Mouse (Mus musculus) myocyte (in vitro differentiated cells): Measurements from ENCODE around the gene Wwc1.

ENCODE experiments used
- CEBPB ChIP-seq: IDR thresholded peaks from 2 replicates; pipeline ENCODE4 v1.6.1; 2011; ENCODE audit warnings: mild to moderate bottlenecking, moderate library complexity; ENCODE audit not compliant: poor library complexity, insufficient read depth, severe bottlenecking
- E2F4 ChIP-seq: IDR thresholded peaks from one replicate; pipeline ENCODE4 v1.6.1; 2011; ENCODE audit warnings: mild to moderate bottlenecking, control low read depth, moderate library complexity; ENCODE audit not compliant: insufficient read depth
- MAX ChIP-seq: IDR thresholded peaks from one replicate; pipeline ENCODE4 v1.6.1; 2011; ENCODE audit warnings: low read depth, mild to moderate bottlenecking, control low read depth
- MYOD1 ChIP-seq, 3 experiments: IDR thresholded peaks; one replicate each; pipeline ENCODE4 v1.6.1; 2011; ENCODE audit warnings: control low read depth in 2 of 3, low read depth in 2 of 3, mild to moderate bottlenecking in 2 of 3, moderate library complexity in 1 of 3; ENCODE audit not compliant: insufficient read length in 2 of 3, control insufficient read depth in 1 of 3
- MYOG ChIP-seq, 3 experiments: IDR thresholded peaks; one replicate each; pipeline ENCODE4 v1.6.1; 2011; ENCODE audit warnings: control low read depth in 2 of 3, low read depth in 2 of 3, mild to moderate bottlenecking in 2 of 3; ENCODE audit not compliant: insufficient read length in 2 of 3, control insufficient read depth in 1 of 3, insufficient read depth in 1 of 3
- POLR2A ChIP-seq: IDR thresholded peaks from one replicate; pipeline ENCODE4 v1.6.1; 2011; ENCODE audit warnings: low read depth, mild to moderate bottlenecking, control low read depth, moderate library complexity; ENCODE audit not compliant: insufficient read length
- POLR2AphosphoS2 ChIP-seq: IDR thresholded peaks from one replicate; pipeline ENCODE4 v1.6.1; 2011; ENCODE audit warnings: low read depth, control low read depth; ENCODE audit not compliant: insufficient read length
- REST ChIP-seq: IDR thresholded peaks from one replicate; pipeline ENCODE4 v1.6.1; 2011; ENCODE audit warnings: mild to moderate bottlenecking, control low read depth, moderate library complexity; ENCODE audit not compliant: insufficient read depth, insufficient read length
- TCF12 ChIP-seq: IDR thresholded peaks from one replicate; pipeline ENCODE4 v1.6.1; 2011; ENCODE audit warnings: mild to moderate bottlenecking, control low read depth; ENCODE audit not compliant: poor library complexity, insufficient read depth, severe bottlenecking
- TCF3 ChIP-seq: IDR thresholded peaks from one replicate; pipeline ENCODE4 v1.6.1; 2011; ENCODE audit warnings: low read depth, control low read depth; ENCODE audit not compliant: insufficient read length
- USF1 ChIP-seq: IDR thresholded peaks from one replicate; pipeline ENCODE4 v1.6.1; 2011; ENCODE audit warnings: low read depth, mild to moderate bottlenecking, control low read depth, moderate library complexity

GRCm38 (mm10) chr11:35947944-35948343 lies 32.4 kb downstream of the Wwc1 start:
- TF ChIP-seq POLR2A = no peak
- no peak for TF ChIP-seq TCF3
- TF ChIP-seq POLR2AphosphoS2 = no peak
- TF ChIP-seq USF1 = no peak
- TF ChIP-seq CEBPB = no peak
- no peak for TF ChIP-seq E2F4
- no peak for TF ChIP-seq MAX
- no peak for TF ChIP-seq MYOG (IDR thresholded peaks at IDR 0.05; ENCODE audit: control insufficient read depth in 1 of 3, insufficient read depth in 1 of 3, insufficient read length in 2 of 3, low read depth in 2 of 3)
- TF ChIP-seq REST = no peak
- TF ChIP-seq MYOD1 (IDR thresholded peaks at IDR 0.05; ENCODE audit: control insufficient read depth in 1 of 3, insufficient read length in 2 of 3, low read depth in 2 of 3) = no peak
- no peak for TF ChIP-seq TCF12
